Mouse (Mus musculus): ENCODE data around the gene Nlrc3.
"Not testable (repeated sequence)": the region's sequence is repeated elsewhere in the genome, so short reads cannot be mapped to it uniquely, and the experiment has no call there.

- TF ChIP-seq POLR2A (IDR thresholded peaks at IDR 0.05; ENCODE audit: borderline replicate concordance, insufficient read depth, low read length); CTCF (IDR thresholded peaks at IDR 0.05; ENCODE audit: borderline replicate concordance, insufficient read depth, low read depth, low read length): not testable (repeated sequence)
These were observed 2.0 kb downstream of the Nlrc3 start for GRCm38 (mm10) chr16:3974456-3974855.
